Mouse (Mus musculus): ENCODE data around the gene Tbx19. TPM values are rescaled to one million over a fixed set of nuclear protein-coding genes. Genes with fewer than 3 reads are reported as not detected.

The Tbx19 gene
- polyA plus RNA-seq, 1 experiment from 2014 or later = not detected

- ATAC-seq (ENCODE audit: extremely low read depth, insufficient number of reproducible peaks, low FRiP score, low TSS enrichment) = no peak
- no peak overlapping the region for H3K4me2 ChIP-seq
- H3K4me3 ChIP-seq = no peak overlapping the region
- peaks cover 72% of the 10 kb centered on the region for H3K36me3 ChIP-seq
- WGBS = 69% methylated on average over 6 of the region's 6 CpGs
- no peaks in the 10 kb centered on the region for H3K27me3 ChIP-seq (replicated peaks)
- peaks cover 33% of the 10 kb centered on the region for H3K4me1 ChIP-seq
- H3K9me3 ChIP-seq = no peaks in the 10 kb centered on the region
- no peak overlapping the region for H3K27ac ChIP-seq (replicated peaks)
- no peak overlapping the region for H3K9ac ChIP-seq
Observed at GRCm38 (mm10) chr1:165183400-165183799, 22.8 kb upstream of the Tbx19 start.

GRCm38 (mm10) chr1:165179321-165179720, 18.7 kb upstream of the Tbx19 start:
- Histone ChIP-seq H3K36me3 (peaks cover 74% of the 10 kb centered on the region), H3K4me1 (no peaks in the 10 kb centered on the region), H3K27me3 (replicated peaks) (no peaks in the 10 kb centered on the region), H3K9ac (no peak overlapping the region), H3K4me2 (no peak overlapping the region), H3K9me3 (no peaks in the 10 kb centered on the region), H3K4me3 (no peak overlapping the region), H3K27ac (replicated peaks) (no peak overlapping the region)
- ATAC-seq (ENCODE audit: extremely low read depth, insufficient number of reproducible peaks, low FRiP score, low TSS enrichment) = no peak
- 76% methylated on average over 5 of the region's 5 CpGs for WGBS

GRCm38 (mm10) chr1:165178075-165178474, 17.5 kb upstream of the Tbx19 start:
- no peak overlapping the region for H3K4me2 ChIP-seq
- 76% methylated on average over 6 of the region's 6 CpGs for WGBS
- no peaks in the 10 kb centered on the region for H3K4me1 ChIP-seq
- ATAC-seq (ENCODE audit: extremely low read depth, insufficient number of reproducible peaks, low FRiP score, low TSS enrichment) = no peak
- H3K27me3 ChIP-seq (replicated peaks) = no peaks in the 10 kb centered on the region
- H3K9me3 ChIP-seq = no peaks in the 10 kb centered on the region
- peaks cover 61% of the 10 kb centered on the region for H3K36me3 ChIP-seq
- no peak overlapping the region for H3K27ac ChIP-seq (replicated peaks)
- no peak overlapping the region for H3K9ac ChIP-seq
- no peak overlapping the region for H3K4me3 ChIP-seq

- H3K9me3 ChIP-seq = no peaks in the 10 kb centered on the region
- H3K4me2 ChIP-seq = no peak overlapping the region
- 69% methylated on average over 8 of the region's 9 CpGs for WGBS
- H3K9ac ChIP-seq = no peak overlapping the region
- H3K27me3 ChIP-seq (replicated peaks) = no peaks in the 10 kb centered on the region
- no peak for ATAC-seq (ENCODE audit: extremely low read depth, insufficient number of reproducible peaks, low FRiP score, low TSS enrichment)
- no peaks in the 10 kb centered on the region for H3K4me1 ChIP-seq
- H3K4me3 ChIP-seq = no peak overlapping the region
- H3K36me3 ChIP-seq = peaks cover 35% of the 10 kb centered on the region
- no peak overlapping the region for H3K27ac ChIP-seq (replicated peaks)
Observed at GRCm38 (mm10) chr1:165174059-165174616, 13.6 kb upstream of the Tbx19 start.

- no peak overlapping the region for H3K4me2 ChIP-seq
- no peaks in the 10 kb centered on the region for H3K4me1 ChIP-seq
- no peak overlapping the region for H3K4me3 ChIP-seq
- H3K9me3 ChIP-seq = no peaks in the 10 kb centered on the region; the same call in 1 of the 2 replicates
- no peak for ATAC-seq (ENCODE audit: extremely low read depth, insufficient number of reproducible peaks, low FRiP score, low TSS enrichment)
- WGBS = 80% methylated on average over 8 of the region's 8 CpGs
- H3K27ac ChIP-seq (replicated peaks) = no peak overlapping the region
- H3K9ac ChIP-seq = no peak overlapping the region
- peaks cover 7% of the 10 kb centered on the region; the same call in 1 of the 2 replicates for H3K36me3 ChIP-seq
- H3K27me3 ChIP-seq (replicated peaks) = no peaks in the 10 kb centered on the region
Observed at GRCm38 (mm10) chr1:165171277-165171676, 10.7 kb upstream of the Tbx19 start.

- Histone ChIP-seq H3K9ac (no peak overlapping the region), H3K36me3 (no peaks in the 10 kb centered on the region), H3K4me3 (no peak overlapping the region), H3K27ac (replicated peaks) (no peak overlapping the region), H3K27me3 (replicated peaks) (no peaks in the 10 kb centered on the region), H3K4me2 (no peak overlapping the region), H3K4me1 (no peaks in the 10 kb centered on the region), H3K9me3 (peaks cover 5% of the 10 kb centered on the region; the same call in 1 of the 2 replicates)
- no peak for ATAC-seq (ENCODE audit: extremely low read depth, insufficient number of reproducible peaks, low FRiP score, low TSS enrichment)
- WGBS = 63% methylated on average over 5 of the region's 5 CpGs
Observed at GRCm38 (mm10) chr1:165170157-165170556, 9.6 kb upstream of the Tbx19 start.

GRCm38 (mm10) chr1:165169462-165169861, 8.9 kb upstream of the Tbx19 start:
- H3K27me3 ChIP-seq (replicated peaks) = no peaks in the 10 kb centered on the region
- no peak for ATAC-seq (ENCODE audit: extremely low read depth, insufficient number of reproducible peaks, low FRiP score, low TSS enrichment)
- H3K27ac ChIP-seq (replicated peaks) = no peak overlapping the region
- H3K9me3 ChIP-seq = peaks cover 5% of the 10 kb centered on the region; the same call in 1 of the 2 replicates
- H3K4me2 ChIP-seq = no peak overlapping the region
- H3K4me1 ChIP-seq = no peaks in the 10 kb centered on the region
- no peak overlapping the region for H3K9ac ChIP-seq
- no peaks in the 10 kb centered on the region for H3K36me3 ChIP-seq
- no peak overlapping the region for H3K4me3 ChIP-seq
- 79% methylated on average over 3 of the region's 3 CpGs for WGBS

- peaks cover 4% of the 10 kb centered on the region for H3K4me1 ChIP-seq
- no peak overlapping the region for H3K4me2 ChIP-seq
- H3K9me3 ChIP-seq = peaks cover 5% of the 10 kb centered on the region; the same call in 1 of the 2 replicates
- H3K9ac ChIP-seq = no peak overlapping the region
- H3K27ac ChIP-seq (replicated peaks) = no peak overlapping the region
- no peak overlapping the region for H3K4me3 ChIP-seq
- H3K27me3 ChIP-seq (replicated peaks) = peaks cover 6% of the 10 kb centered on the region; the same call in 1 of the 2 replicates
- WGBS = 85% methylated on average over 6 of the region's 6 CpGs
- H3K36me3 ChIP-seq = no peaks in the 10 kb centered on the region
- no peak for ATAC-seq (ENCODE audit: extremely low read depth, insufficient number of reproducible peaks, low FRiP score, low TSS enrichment)
Observed at GRCm38 (mm10) chr1:165164920-165165319, 4.3 kb upstream of the Tbx19 start.

- no peak overlapping the region for H3K4me3 ChIP-seq
- 71% methylated on average over 10 of the region's 10 CpGs for WGBS
- no peak for ATAC-seq (ENCODE audit: extremely low read depth, insufficient number of reproducible peaks, low FRiP score, low TSS enrichment)
- no peaks in the 10 kb centered on the region for H3K36me3 ChIP-seq
- no peak overlapping the region for H3K4me2 ChIP-seq
- H3K9ac ChIP-seq = no peak overlapping the region
- H3K27ac ChIP-seq (replicated peaks) = no peak overlapping the region
- peaks cover 11% of the 10 kb centered on the region; the same call in 1 of the 2 replicates for H3K27me3 ChIP-seq (replicated peaks)
- H3K9me3 ChIP-seq = no peaks in the 10 kb centered on the region
- peaks cover 4% of the 10 kb centered on the region for H3K4me1 ChIP-seq
Observed at GRCm38 (mm10) chr1:165158841-165159240, 1.7 kb downstream of the Tbx19 start.

GRCm38 (mm10) chr1:165154162-165154561, 6.4 kb downstream of the Tbx19 start:
- Histone ChIP-seq H3K4me3 (no peak overlapping the region), H3K36me3 (no peaks in the 10 kb centered on the region), H3K4me1 (peaks cover 7% of the 10 kb centered on the region), H3K27me3 (replicated peaks) (0 out of 2 replicates have a peak, but pooled peaks cover 3% of the 10 kb centered on the region), H3K4me2 (no peak overlapping the region), H3K9ac (no peak overlapping the region), H3K9me3 (no peaks in the 10 kb centered on the region), H3K27ac (replicated peaks) (no peak overlapping the region)
- WGBS = 64% methylated on average over 4 of the region's 4 CpGs
- no peak for ATAC-seq (ENCODE audit: extremely low read depth, insufficient number of reproducible peaks, low FRiP score, low TSS enrichment)

GRCm38 (mm10) chr1:165151216-165151615, 9.4 kb downstream of the Tbx19 start:
- Histone ChIP-seq H3K4me1 (peaks cover 12% of the 10 kb centered on the region), H3K4me3 (no peak overlapping the region), H3K9me3 (no peaks in the 10 kb centered on the region), H3K9ac (no peak overlapping the region), H3K27ac (replicated peaks) (no peak overlapping the region), H3K27me3 (replicated peaks) (no peaks in the 10 kb centered on the region), H3K4me2 (no peak overlapping the region), H3K36me3 (no peaks in the 10 kb centered on the region)
- WGBS = 49% methylated on average over 8 of the region's 8 CpGs
- ATAC-seq (ENCODE audit: extremely low read depth, insufficient number of reproducible peaks, low FRiP score, low TSS enrichment) = no peak

- Histone ChIP-seq H3K9ac (no peak overlapping the region), H3K36me3 (no peaks in the 10 kb centered on the region), H3K4me3 (no peak overlapping the region), H3K4me2 (no peak overlapping the region), H3K27me3 (replicated peaks) (no peaks in the 10 kb centered on the region), H3K27ac (replicated peaks) (no peak overlapping the region), H3K9me3 (no peaks in the 10 kb centered on the region), H3K4me1 (peaks cover 15% of the 10 kb centered on the region)
- WGBS = 71% methylated on average over 12 of the region's 12 CpGs
- no peak for ATAC-seq (ENCODE audit: extremely low read depth, insufficient number of reproducible peaks, low FRiP score, low TSS enrichment)
Observed at GRCm38 (mm10) chr1:165142343-165142916, 18.1 kb downstream of the Tbx19 start.

Measured in heart, embryonic 13.5 days (tissue).